Mouse (Mus musculus) gastrocnemius, postnatal 10 days (tissue): Measurements from ENCODE around the gene Necap2. TPM values are rescaled to one million over a fixed set of nuclear protein-coding genes. Genes with fewer than 3 reads are reported as not detected.

Experiments
- DNase-seq: peaks from one replicate; pipeline ENCODE4 v3.0.0; 2021; ENCODE audit warnings: mixed read lengths
- total RNA-seq, 2 experiments: library from RNA; stranded (reverse); gene quantifications; 2 replicates each; pipeline ENCODE4 v1.2.3; 2021

Necap2 gene
- total RNA-seq, 2 experiments from 2014 or later, result 27.2 to 31.1 TPM

GRCm38 (mm10) chr4:141031733-141032132 lies 46.4 kb downstream of the Necap2 start:
- peak; percentile 87 for DNase-seq

GRCm38 (mm10) chr4:141030541-141031206 lies 47.5 kb downstream of the Necap2 start:
- no peak for DNase-seq

GRCm38 (mm10) chr4:141024992-141025391 lies 53.2 kb downstream of the Necap2 start:
- DNase-seq, result no peak

GRCm38 (mm10) chr4:141024052-141024451 lies 54.1 kb downstream of the Necap2 start:
- no peak for DNase-seq

GRCm38 (mm10) chr4:141021614-141021929 lies 56.6 kb downstream of the Necap2 start:
- no peak for DNase-seq

- DNase-seq, result peak; percentile 71
These were observed 57.1 kb downstream of the Necap2 start for GRCm38 (mm10) chr4:141020811-141021613.

- DNase-seq, result no peak
These were observed 57.9 kb downstream of the Necap2 start for GRCm38 (mm10) chr4:141020220-141020619.

GRCm38 (mm10) chr4:141017657-141018436 lies 60.3 kb downstream of the Necap2 start:
- no peak for DNase-seq

Other genes with a start within 250 kb of the Necap2 start
- under 1 TPM in 1 of 2 experiments, not detected in 1; 0.09 TPM for gene Padi1, start 232.6 kb downstream of the Necap2 start, total RNA-seq
- gene Padi2, start 172.0 kb downstream of the Necap2 start, total RNA-seq, result 100 to 1,000 TPM in 1 of 2 experiments, 10 to 100 TPM in 1; 96.8 to 105 TPM
- gene Sdhb, start 117.2 kb downstream of the Necap2 start, total RNA-seq, result 100 to 1,000 TPM; 406 to 464 TPM
- gene Atp13a2, start 91.5 kb downstream of the Necap2 start, total RNA-seq, result 10 to 100 TPM; 19.1 to 25.9 TPM
- gene Mfap2, start 67.9 kb downstream of the Necap2 start, total RNA-seq, result 10 to 100 TPM; 79.1 to 88.6 TPM
- 1 to 10 TPM; 3.8 to 9.3 TPM for gene Crocc, start 17.8 kb downstream of the Necap2 start, total RNA-seq
- gene Spata21, start 10.0 kb upstream of the Necap2 start, total RNA-seq, result not detected
- 100 to 1,000 TPM; 173 to 178 TPM for gene Szrd1, start 61.4 kb upstream of the Necap2 start, total RNA-seq
- gene Fbxo42, start 69.6 kb upstream of the Necap2 start, total RNA-seq, result 10 to 100 TPM; 10.0 to 11.4 TPM
- gene Rsg1, start 135.6 kb upstream of the Necap2 start, total RNA-seq, result under 1 TPM; 0.70 to 0.89 TPM
- gene Arhgef19, start 161.1 kb upstream of the Necap2 start, total RNA-seq, result 1 to 10 TPM; 2.6 to 3.2 TPM
- 1 to 10 TPM; 3.9 to 5.9 TPM for gene Epha2, start 222.9 kb upstream of the Necap2 start, total RNA-seq